Mouse (Mus musculus) liver, adult 2 months (tissue): Measurements from ENCODE around the gene Helt.

ENCODE experiments used
- CTCF ChIP-seq: fragments of 200-500 bp; IDR thresholded peaks from 2 replicates; pipeline ENCODE4 v1.5.1; 2011; ENCODE audit warnings: low read depth, low read length, control low read depth
- POLR2A ChIP-seq: fragments of 200-500 bp; IDR thresholded peaks from 2 replicates; pipeline ENCODE4 v1.6.1; 2011; ENCODE audit warnings: low read length, control low read depth; ENCODE audit not compliant: insufficient read depth; ENCODE audit errors: extremely low read depth

DNA sequence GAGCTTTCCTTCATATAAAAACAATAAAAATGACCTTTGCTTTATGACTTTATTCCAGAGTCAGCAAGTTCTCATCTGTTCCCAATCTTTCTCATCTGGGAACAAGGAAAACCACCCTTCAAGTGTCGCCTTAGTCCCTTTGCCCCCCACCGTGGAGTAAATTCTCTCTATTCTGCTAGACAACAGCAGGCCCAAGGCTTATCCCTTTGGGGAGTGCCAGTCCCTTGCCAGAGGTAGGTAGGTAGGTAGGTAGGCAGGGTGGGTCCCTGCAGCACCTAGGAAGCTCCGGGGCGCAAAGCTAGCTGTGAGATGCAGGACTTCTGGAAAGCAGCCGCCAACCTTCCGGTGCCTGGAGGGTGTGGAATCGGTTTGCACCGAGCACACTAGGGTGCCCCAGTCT lies 1.5 kb upstream of the Helt start:
- TF ChIP-seq CTCF (no peak), POLR2A (no peak)
